Mouse (Mus musculus) heart, adult 2 months (tissue): ENCODE measurements around the gene Lrrc17.

ENCODE experiments used
- CTCF ChIP-seq: fragments of 200-600 bp; IDR thresholded peaks from 2 replicates; pipeline ENCODE4 v1.8.1; 2022; ENCODE audit warnings: antibody characterized with exemption, mild to moderate bottlenecking, moderate library complexity
- EP300 ChIP-seq: fragments of 200-500 bp; IDR thresholded peaks from 2 replicates; pipeline ENCODE4 v1.6.1; 2011; ENCODE audit warnings: low read depth, low read length, control low read depth; ENCODE audit not compliant: insufficient read depth
- POLR2A ChIP-seq: fragments of 200-500 bp; IDR thresholded peaks from 2 replicates; pipeline ENCODE4 v1.6.1; 2011; ENCODE audit warnings: mild to moderate bottlenecking, low read depth, low read length, control low read depth; ENCODE audit not compliant: insufficient read depth

DNA sequence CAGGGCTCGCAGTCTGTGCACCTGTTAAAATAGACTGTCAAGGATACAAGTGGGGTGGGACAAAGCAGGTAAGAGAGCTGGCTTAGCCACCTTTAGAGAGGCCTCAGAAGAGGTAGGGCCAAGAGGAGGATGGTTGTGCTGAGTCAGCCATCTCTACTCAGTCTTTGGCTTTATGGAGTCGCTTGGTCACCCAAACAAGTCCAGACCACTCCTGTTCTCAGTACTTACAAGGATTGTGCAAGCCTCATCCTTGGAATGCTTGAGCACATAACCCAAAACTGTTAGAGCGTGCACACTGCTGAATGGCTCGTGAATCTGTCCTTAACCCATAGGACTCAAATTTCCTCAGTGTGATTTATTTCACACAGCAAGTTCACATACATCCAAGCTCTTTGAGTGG lies 10.3 kb downstream of the Lrrc17 start:
- no peak for TF ChIP-seq CTCF
- no peak for TF ChIP-seq POLR2A
- TF ChIP-seq EP300: no peak
